Mouse (Mus musculus) kidney, adult 2 months (tissue): ENCODE results near the gene Flcn. TPM values are rescaled to one million over a fixed set of nuclear protein-coding genes. Genes with fewer than 3 reads are reported as not detected.
A peak's percentile ranks its signal among the peaks of the same experiment; 100 is the strongest.

Experiments
- DNase-seq: peaks from one replicate; pipeline ENCODE4 v3.0.0; 2021
- H3K27ac ChIP-seq: fragments of 200-500 bp; 2 replicates; pipeline ENCODE4 v1.5.1; 2012; ENCODE audit warnings: low read depth, low read length, control low read depth, inconsistent platforms; ENCODE audit not compliant: insufficient read depth
- H3K27me3 ChIP-seq: fragments of 200-500 bp; replicated peaks from 2 replicates; pipeline ENCODE4 v1.6.1; 2012; ENCODE audit warnings: mild to moderate bottlenecking, moderate library complexity, low read length, inconsistent platforms; ENCODE audit not compliant: control insufficient read depth, insufficient read depth
- H3K36me3 ChIP-seq: fragments of 200-500 bp; 2 replicates; pipeline ENCODE4 v1.6.1; 2012; ENCODE audit warnings: mild to moderate bottlenecking, moderate library complexity, low read length, inconsistent platforms; ENCODE audit not compliant: control insufficient read depth, insufficient read depth
- H3K4me1 ChIP-seq: fragments of 200-500 bp; 2 replicates; pipeline ENCODE4 v1.6.1; 2011; ENCODE audit warnings: low read length; ENCODE audit not compliant: control insufficient read depth, insufficient read depth
- H3K4me3 ChIP-seq: fragments of 200-500 bp; 2 replicates; pipeline ENCODE4 v1.5.1; 2011; ENCODE audit warnings: mild to moderate bottlenecking, low read depth, low read length, control low read depth; ENCODE audit not compliant: insufficient read depth
- CTCF ChIP-seq: fragments of 200-500 bp; conservative IDR thresholded peaks from 2 replicates; pipeline ENCODE4 v1.5.1; 2011; ENCODE audit warnings: low read depth, mild to moderate bottlenecking, control low read depth, low read length, moderate library complexity, mixed read lengths; ENCODE audit not compliant: insufficient read depth, insufficient read length
- POLR2A ChIP-seq: fragments of 200-500 bp; IDR thresholded peaks from one replicate; pipeline ENCODE4 v1.6.1; 2011; ENCODE audit warnings: low read depth, low read length, control low read depth
- WGBS: fragments of 180-500 bp; shearing (Covaris S2); methylation state at CpG from one replicate; pipeline ENCODE4 v1.1.7; 2018; 5-methylcytosine and 5-hydroxymethylcytosine counted together
- polyA plus RNA-seq: library from polyadenylated mRNA; depleted of rRNA; stranded (reverse); fragments of >200 nt; gene quantifications from 2 replicates; pipeline ENCODE4 v1.2.3, GENCODE M21; 2012

The Flcn gene
- polyA plus RNA-seq, 1 experiment: 45.6 TPM

DNA sequence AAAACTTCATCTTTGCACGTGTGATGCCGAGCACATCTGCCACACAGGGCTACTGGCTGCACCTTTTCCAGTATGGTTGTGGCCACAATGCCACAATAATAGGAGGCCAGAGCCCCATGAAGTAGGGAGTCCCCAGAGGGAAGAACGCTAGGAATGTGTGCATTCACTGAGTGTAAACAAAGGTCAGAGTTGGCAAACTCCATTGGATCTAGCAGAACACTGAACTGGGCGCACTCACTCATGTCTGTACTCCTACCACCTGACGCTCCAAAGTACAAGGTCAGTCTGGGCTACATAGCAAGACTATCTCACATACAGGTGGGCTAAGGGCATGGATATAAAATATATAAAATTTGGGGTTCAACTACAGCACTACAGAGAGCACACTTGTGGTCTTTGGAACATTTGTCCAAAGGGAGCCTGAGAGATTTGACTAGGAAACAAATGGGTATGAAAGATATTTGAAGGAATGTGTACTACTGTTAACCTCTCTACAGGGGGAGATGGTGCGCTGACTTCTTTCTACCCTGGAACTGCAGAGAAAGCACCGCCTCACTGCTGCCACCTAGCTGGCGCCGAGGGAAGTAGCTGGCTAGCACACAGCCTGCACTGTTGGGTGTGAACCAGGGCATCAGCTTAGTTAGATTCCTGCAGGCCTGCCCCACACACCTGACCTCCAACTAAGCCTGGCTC is 31.5 kb downstream of the Flcn start:
- TF ChIP-seq POLR2A: no peak
- peak; percentile 98 for TF ChIP-seq CTCF
- no peaks in the 10 kb centered on the region for H3K4me1 ChIP-seq
- H3K27ac ChIP-seq: no peak overlapping the region
- H3K4me3 ChIP-seq: no peak overlapping the region
- peak; percentile 79 for DNase-seq
- no peaks in the 10 kb centered on the region for H3K36me3 ChIP-seq
- H3K27me3 ChIP-seq: no peaks in the 10 kb centered on the region
- 53% methylated on average over 9 of the region's 9 CpGs for WGBS

DNA sequence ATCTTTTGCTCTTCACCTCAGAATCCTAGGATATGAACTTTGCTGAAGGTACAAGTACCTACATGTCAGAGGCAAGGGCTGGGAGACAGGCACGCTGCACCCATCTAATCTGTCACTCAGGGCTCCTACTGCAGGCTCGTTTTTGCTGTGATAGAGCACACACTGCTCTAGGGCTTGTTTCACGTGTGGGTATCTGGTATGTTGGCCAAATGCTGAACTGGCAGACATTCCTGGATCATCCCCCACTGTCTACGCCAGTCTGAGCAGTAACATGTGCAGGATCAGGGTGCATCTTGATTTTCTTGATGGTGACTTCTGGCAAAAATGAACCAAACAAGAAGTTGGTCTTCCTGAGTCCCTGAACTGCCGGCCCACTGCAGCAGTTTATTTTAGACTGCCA is 32.6 kb downstream of the Flcn start:
- no peak for DNase-seq
- Histone ChIP-seq H3K4me3 (no peak overlapping the region), H3K27ac (no peak overlapping the region), H3K27me3 (no peaks in the 10 kb centered on the region), H3K36me3 (peaks cover under 1% of the 10 kb centered on the region; the same call in 1 of the 2 replicates), H3K4me1 (no peaks in the 10 kb centered on the region)
- TF ChIP-seq POLR2A: no peak
- no peak for TF ChIP-seq CTCF
- WGBS: 83% methylated on average over 5 of the region's 5 CpGs

- no peaks in the 10 kb centered on the region for H3K4me1 ChIP-seq
- H3K27me3 ChIP-seq: no peaks in the 10 kb centered on the region
- H3K27ac ChIP-seq: no peak overlapping the region
- no peak for DNase-seq
- 75% methylated on average over 13 of the region's 13 CpGs for WGBS
- no peak overlapping the region for H3K4me3 ChIP-seq
- peaks cover 1% of the 10 kb centered on the region for H3K36me3 ChIP-seq
- TF ChIP-seq CTCF (no peak), POLR2A (no peak)
Measured at GRCm38 (mm10) chr11:59775435-59776148, 34.2 kb downstream of the Flcn start.

DNA sequence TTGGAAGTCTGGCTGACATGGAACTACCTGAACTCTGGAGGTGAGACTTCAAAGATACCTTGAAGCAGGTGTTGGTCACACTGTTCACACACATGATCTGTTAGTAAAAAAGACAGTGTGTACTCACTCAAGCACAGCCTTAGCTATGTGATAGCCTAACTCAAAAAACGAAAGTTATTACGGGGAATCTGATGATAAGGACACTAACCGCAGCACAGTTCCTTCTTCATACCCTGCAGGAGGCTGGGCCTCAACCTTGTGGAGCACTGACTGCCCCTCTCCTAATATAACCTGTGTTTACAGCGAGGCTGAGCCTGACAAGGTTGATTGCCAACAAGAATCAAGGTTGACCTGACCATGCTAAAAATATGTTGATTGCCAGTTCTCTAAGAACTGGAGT is 35.3 kb downstream of the Flcn start:
- TF ChIP-seq POLR2A (no peak), CTCF (no peak)
- Histone ChIP-seq H3K4me1 (no peaks in the 10 kb centered on the region), H3K4me3 (no peak overlapping the region), H3K27ac (no peak overlapping the region), H3K36me3 (peaks cover 1% of the 10 kb centered on the region), H3K27me3 (no peaks in the 10 kb centered on the region)
- DNase-seq: no peak
- WGBS: 80% methylated on average over 4 of the region's 4 CpGs

- WGBS: 79% methylated on average over 4 of the region's 4 CpGs
- H3K36me3 ChIP-seq: peaks cover 4% of the 10 kb centered on the region
- no peak overlapping the region for H3K4me3 ChIP-seq
- TF ChIP-seq POLR2A (no peak), CTCF (no peak)
- no peaks in the 10 kb centered on the region for H3K27me3 ChIP-seq
- no peak overlapping the region for H3K27ac ChIP-seq
- no peaks in the 10 kb centered on the region for H3K4me1 ChIP-seq
- no peak for DNase-seq
Measured at GRCm38 (mm10) chr11:59772902-59773301, 36.9 kb downstream of the Flcn start.

GRCm38 (mm10) chr11:59772291-59772690 is 37.5 kb downstream of the Flcn start:
- peaks cover 4% of the 10 kb centered on the region for H3K36me3 ChIP-seq

DNA sequence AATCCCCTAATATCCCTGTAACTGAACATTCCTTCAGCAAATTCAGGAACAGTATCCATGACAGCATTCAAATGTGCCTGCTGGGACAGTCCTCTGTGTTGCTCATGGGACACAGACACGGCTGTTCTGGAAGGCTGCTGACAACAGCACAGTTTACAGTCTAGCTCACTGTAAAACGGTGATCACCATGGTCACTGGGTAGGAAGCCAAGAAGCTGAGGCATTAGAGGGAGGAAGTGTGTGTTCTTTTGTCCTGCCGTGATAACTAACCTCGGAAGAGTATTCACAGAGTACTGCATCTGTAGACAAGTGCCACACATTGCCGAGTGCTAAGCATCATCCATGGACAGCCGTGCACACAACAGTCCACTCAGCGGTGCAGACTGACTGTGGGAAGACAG is 39.1 kb downstream of the Flcn start:
- Histone ChIP-seq H3K4me1 (no peaks in the 10 kb centered on the region), H3K36me3 (peaks cover 4% of the 10 kb centered on the region), H3K27ac (no peak overlapping the region), H3K4me3 (no peak overlapping the region), H3K27me3 (no peaks in the 10 kb centered on the region)
- DNase-seq: no peak
- TF ChIP-seq POLR2A: no peak
- no peak for TF ChIP-seq CTCF
- WGBS: 81% methylated on average over 7 of the region's 7 CpGs

More at GRCm38 (mm10) chr11:59772291-59772690, 37.5 kb downstream of the Flcn start:
- H3K27me3 ChIP-seq: no peaks in the 10 kb centered on the region
- TF ChIP-seq POLR2A (no peak), CTCF (no peak)
- DNase-seq: no peak
- WGBS: 85% methylated on average over 2 of the region's 2 CpGs
- H3K4me1 ChIP-seq: no peaks in the 10 kb centered on the region
- no peak overlapping the region for H3K27ac ChIP-seq
- H3K4me3 ChIP-seq: no peak overlapping the region
